16 mouse cellular contexts compared by ENCODE assay signal in the genomic region with DNA sequence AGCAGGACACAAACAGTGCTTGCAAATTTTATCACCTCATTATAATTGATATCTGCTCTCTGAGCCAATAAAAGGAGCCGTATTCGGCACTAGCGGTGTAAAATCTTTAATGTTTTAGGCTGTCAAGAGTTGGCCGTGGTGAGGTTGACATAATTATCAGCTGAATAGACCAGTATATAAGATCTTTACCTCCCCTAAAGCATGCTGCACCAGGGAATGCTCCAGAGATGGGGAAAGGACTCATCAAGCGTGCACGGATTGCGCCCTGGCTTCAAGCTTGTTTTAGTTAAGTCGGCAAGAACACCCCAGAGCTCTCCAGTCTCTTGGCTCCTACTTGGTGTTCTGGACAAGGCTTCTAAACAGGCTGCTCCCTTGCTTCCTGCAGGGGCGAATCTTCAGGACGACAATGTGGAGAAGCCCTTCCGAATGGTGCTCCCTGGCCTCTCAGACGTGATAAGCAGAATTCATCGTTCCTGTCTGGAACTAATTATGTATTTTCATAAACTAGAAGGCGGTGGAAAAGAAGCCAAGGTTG.
DNase-seq lines count a peak whose midpoint lies in the region; ATAC-seq and TF ChIP-seq lines count a peak whose summit lies in the region.
"Had no signal": no experiment of that assay in that cellular context is flagged by ENCODE, and none has a peak within 500 bp of the region (broad histone marks: within the 10 kb centered on the region; RNA-seq: fewer than 3 reads in every experiment).

No protein-coding gene starts in this region.

- 19% methylated on average over 14 of the region's 14 CpGs for WGBS in heart, embryonic 12.5 days
- WGBS in lung, embryonic 14.5 days: 22% methylated on average over 14 of the region's 14 CpGs
- WGBS in limb, embryonic 13.5 days: 11% methylated on average over 14 of the region's 14 CpGs

- intact Hi-C loops in heart, postnatal 25 days (cut with DNase I): no loop called here

- no peaks in the 10 kb centered on the region for H3K36me3 ChIP-seq in heart, embryonic 12.5 days
- H3K36me3 ChIP-seq in lung, embryonic 14.5 days (ENCODE audit: insufficient read depth): no peaks in the 10 kb centered on the region
- H3K36me3 ChIP-seq in limb, embryonic 13.5 days: no peaks in the 10 kb centered on the region
- H3K36me3 ChIP-seq: embryonic facial prominence, embryonic 15.5 days had no signal

- 0 out of 2 replicates have a peak overlapping the region, but pooled peaks have one; percentile 10 for H3K4me2 ChIP-seq in heart, embryonic 12.5 days
- H3K4me2 ChIP-seq in lung, embryonic 14.5 days: peak overlapping the region; percentile 27; the same call in 1 of the 2 replicates
- peak overlapping the region; percentile 19 for H3K4me2 ChIP-seq in limb, embryonic 13.5 days (replicated peaks)
- H3K4me2 ChIP-seq: embryonic facial prominence, embryonic 15.5 days had no signal

- H3K4me1 ChIP-seq in heart, embryonic 12.5 days (replicated peaks): 0 out of 2 replicates have a peak, but pooled peaks cover 4% of the 10 kb centered on the region
- peaks cover 3% of the 10 kb centered on the region; the same call in 1 of the 2 replicates for H3K4me1 ChIP-seq in lung, embryonic 14.5 days (ENCODE audit: insufficient read depth)
- peaks cover 23% of the 10 kb centered on the region for H3K4me1 ChIP-seq in limb, embryonic 13.5 days

- H3K27me3 ChIP-seq in heart, embryonic 12.5 days (replicated peaks): peaks cover 38% of the 10 kb centered on the region
- peaks cover 8% of the 10 kb centered on the region; the same call in 1 of the 2 replicates for H3K27me3 ChIP-seq in lung, embryonic 14.5 days (ENCODE audit: insufficient read depth, low read length)
- peaks cover 46% of the 10 kb centered on the region for H3K27me3 ChIP-seq in limb, embryonic 13.5 days

- H3K27ac ChIP-seq in heart, embryonic 12.5 days (ENCODE audit: poor library complexity, severe bottlenecking): no peak overlapping the region
- no peak overlapping the region for H3K27ac ChIP-seq in lung, embryonic 14.5 days (ENCODE audit: low read depth)
- no peak overlapping the region for H3K27ac ChIP-seq in limb, embryonic 13.5 days
- H3K27ac ChIP-seq: embryonic facial prominence, embryonic 15.5 days; macrophage had no signal

- no peak overlapping the region for H3K9ac ChIP-seq in heart, embryonic 12.5 days
- H3K9ac ChIP-seq in lung, embryonic 14.5 days: no peak overlapping the region
- no peak overlapping the region; the same call in 1 of the 2 replicates for H3K9ac ChIP-seq in limb, embryonic 13.5 days
- H3K9ac ChIP-seq: embryonic facial prominence, embryonic 15.5 days had no signal

- DNase-seq in heart, postnatal 25 days (ENCODE audit: low spot score): no peak
- peak; percentile 67 for DNase-seq in lung, embryonic 14.5 days
- no peak for DNase-seq in lung, adult 18-20 months
- DNase-seq in R1 (ENCODE audit: low read depth, low spot score): peak; percentile 8
- DNase-seq in Muller cell, postnatal 12 days (ENCODE audit: inconsistent ontology term): no peak
- no peak for DNase-seq in left cerebral cortex, adult 11 months (ENCODE audit: low spot score)
- DNase-seq: adrenal gland, postnatal 25 days; cerebellum, postnatal 25 days; gastrocnemius, postnatal 36 days; kidney, postnatal 10 days; left cerebral cortex, postnatal 4 days; right cerebral cortex, postnatal 25 days had no signal

- no peak for TF ChIP-seq CTCF in lung, embryonic 14.5 days (IDR thresholded peaks at IDR 0.05; ENCODE audit: low read depth)

- 0 out of 2 replicates have a peak, but pooled peaks cover 3% of the 10 kb centered on the region for H3K9me3 ChIP-seq in heart, embryonic 12.5 days (replicated peaks)
- H3K9me3 ChIP-seq in lung, embryonic 14.5 days (ENCODE audit: low read depth, low read length): no peaks in the 10 kb centered on the region
- H3K9me3 ChIP-seq in limb, embryonic 13.5 days: no peaks in the 10 kb centered on the region
- H3K9me3 ChIP-seq: embryonic facial prominence, embryonic 15.5 days had no signal

- H3K4me3 ChIP-seq in heart, embryonic 12.5 days: no peak overlapping the region
- no peak overlapping the region for H3K4me3 ChIP-seq in lung, embryonic 14.5 days (ENCODE audit: low read depth, low read length)
- H3K4me3 ChIP-seq in limb, embryonic 13.5 days: no peak overlapping the region
- H3K4me3 ChIP-seq: embryonic facial prominence, embryonic 15.5 days had no signal

- ATAC-seq in heart, embryonic 12.5 days (ENCODE audit: insufficient number of reproducible peaks, low FRiP score): no peak
- ATAC-seq in lung, embryonic 14.5 days (ENCODE audit: insufficient read depth): no peak
- no peak for ATAC-seq in limb, embryonic 13.5 days (ENCODE audit: low FRiP score, low read depth)

Comparison
In these comparisons a context has a peak if more than half of its experiments do, and no peak if none do; other contexts are left out.
1. DNase-seq: peak in lung, embryonic 14.5 days (single experiment) and R1 (single experiment); none in heart, postnatal 25 days (single experiment), lung, adult 18-20 months (0 of 2), Muller cell, postnatal 12 days (single experiment) and left cerebral cortex, adult 11 months (single experiment).
2. Peak in every context shown above with its lines, with median percentiles within 50 percentile points of each other: H3K4me2 ChIP-seq.